Mouse (Mus musculus): ENCODE results near the gene Fitm1.

DNA sequence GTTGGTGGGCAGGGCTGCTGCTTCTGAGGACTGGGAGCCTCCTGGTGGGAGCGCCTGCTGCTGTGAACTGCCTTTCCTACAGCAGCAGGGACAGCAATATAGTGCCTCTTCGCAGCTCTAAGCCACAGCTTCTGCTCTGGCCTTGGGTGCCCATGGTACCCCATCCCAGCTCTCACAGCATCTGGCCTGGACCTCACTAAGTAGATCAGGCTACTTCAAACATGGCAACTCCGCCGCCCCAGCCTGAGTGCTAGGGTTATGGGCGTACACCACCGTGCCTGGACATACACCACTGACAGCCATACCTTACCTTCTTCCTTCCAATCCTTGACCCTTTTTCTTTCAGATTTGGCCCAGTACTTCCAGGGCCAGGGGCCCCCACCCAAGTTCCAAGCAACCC is 32.9 kb downstream of the Fitm1 start:
- no peak for TF ChIP-seq GATA1 (IDR thresholded peaks at IDR 0.05; ENCODE audit: low read length)
- TF ChIP-seq TAL1 (IDR thresholded peaks at IDR 0.05; ENCODE audit: low read length): no peak

Data from erythroblast, embryonic 14.5 days (primary cell).